Mouse (Mus musculus): ENCODE measurements around the gene Mtmr11. TPM values are rescaled to one million over a fixed set of nuclear protein-coding genes. Genes with fewer than 3 reads are reported as not detected.

Mtmr11 gene
- polyA plus RNA-seq, 1 experiment, result 1.1 TPM

DNA sequence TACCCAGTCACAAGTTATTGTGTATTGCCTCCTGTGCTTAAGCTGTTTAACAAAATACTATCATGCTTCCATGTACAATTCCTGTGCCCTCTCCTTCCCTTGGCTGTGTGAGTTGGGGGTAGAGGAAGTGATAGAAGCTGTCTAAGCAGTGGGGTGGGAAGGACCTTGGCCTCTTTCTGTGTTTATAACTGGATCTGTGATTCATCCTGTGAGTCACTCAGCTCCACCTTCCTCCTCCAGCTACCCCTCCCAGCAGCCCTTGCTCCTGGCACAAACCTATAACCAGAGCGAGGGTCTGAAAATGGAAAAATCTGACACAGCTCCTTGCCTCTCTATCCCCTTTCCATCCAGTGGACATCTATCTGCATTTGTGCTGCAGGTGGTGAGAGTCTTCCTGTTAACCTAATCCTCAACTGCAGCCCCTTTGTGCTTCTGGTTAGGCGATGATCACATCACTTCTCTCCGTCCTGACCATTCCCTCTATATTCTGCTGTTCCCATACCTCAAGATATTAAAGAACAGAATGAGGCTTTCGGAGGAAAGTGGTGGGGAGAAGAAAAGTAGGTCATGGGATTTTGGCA, 1.5 kb upstream of the Mtmr11 start:
- Histone ChIP-seq H3K4me3 (ENCODE audit: control insufficient read depth, low read depth, low read length) (no peak overlapping the region), H3K36me3 (ENCODE audit: control insufficient read depth, insufficient read depth, low read length) (no peaks in the 10 kb centered on the region), H3K27me3 (ENCODE audit: control insufficient read depth, insufficient read depth, low read length) (no peaks in the 10 kb centered on the region), H3K4me1 (ENCODE audit: control insufficient read depth, insufficient read depth, low read length) (peaks cover 6% of the 10 kb centered on the region), H3K27ac (ENCODE audit: control insufficient read depth, insufficient read depth, low read depth, low read length) (peak overlapping the region; percentile 10; the same call in 1 of the 2 replicates)
- no peak for TF ChIP-seq POLR2A (IDR thresholded peaks at IDR 0.05; ENCODE audit: control insufficient read depth, low read depth, low read length)
- TF ChIP-seq CTCF (IDR thresholded peaks at IDR 0.05; ENCODE audit: control insufficient read depth, insufficient read depth, insufficient replicate concordance, low read depth, low read length), result no peak

DNA sequence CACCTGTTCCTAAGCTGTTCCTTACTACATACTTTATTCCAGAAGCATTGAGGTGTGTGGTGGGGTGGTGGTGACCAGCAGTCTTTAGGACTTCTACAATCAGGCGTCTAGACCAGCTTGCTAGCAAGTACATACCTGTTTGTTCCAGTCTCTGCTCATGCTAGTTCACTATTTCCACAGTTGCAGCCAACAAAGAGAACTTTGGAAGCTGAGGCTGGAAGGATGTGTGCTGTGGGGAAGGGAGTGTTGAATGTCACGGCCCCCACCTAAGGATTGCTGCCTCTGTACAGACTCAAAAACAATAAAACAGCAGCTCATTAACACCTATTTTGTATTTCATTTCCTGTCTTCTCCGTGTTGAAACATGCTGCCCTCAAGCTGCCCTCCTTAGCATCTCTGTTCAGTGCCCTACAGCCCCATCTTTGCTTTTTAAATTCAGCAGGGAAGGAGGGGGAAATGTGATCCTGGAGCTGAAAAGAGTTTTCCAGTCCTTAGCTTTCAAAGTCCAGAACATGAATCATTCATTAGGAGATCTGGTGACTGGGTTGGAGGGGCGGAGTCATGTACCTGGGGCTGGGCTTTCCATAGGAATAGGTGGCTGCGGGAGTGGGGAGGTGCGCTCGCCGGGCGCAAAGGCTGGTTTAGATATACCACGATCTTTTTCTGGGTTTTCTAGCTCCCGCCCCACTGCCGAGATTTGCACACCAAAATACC, 844 bp upstream of the Mtmr11 start:
- TF ChIP-seq POLR2A (IDR thresholded peaks at IDR 0.05; ENCODE audit: control insufficient read depth, low read depth, low read length), result no peak
- TF ChIP-seq CTCF (IDR thresholded peaks at IDR 0.05; ENCODE audit: control insufficient read depth, insufficient read depth, insufficient replicate concordance, low read depth, low read length), result no peak
- H3K4me1 ChIP-seq (ENCODE audit: control insufficient read depth, insufficient read depth, low read length), result peaks cover 6% of the 10 kb centered on the region
- H3K4me3 ChIP-seq (ENCODE audit: control insufficient read depth, low read depth, low read length), result peak overlapping the region; percentile 38
- H3K27me3 ChIP-seq (ENCODE audit: control insufficient read depth, insufficient read depth, low read length), result no peaks in the 10 kb centered on the region
- H3K36me3 ChIP-seq (ENCODE audit: control insufficient read depth, insufficient read depth, low read length), result no peaks in the 10 kb centered on the region
- H3K27ac ChIP-seq (ENCODE audit: control insufficient read depth, insufficient read depth, low read depth, low read length), result peak overlapping the region; percentile 28

DNA sequence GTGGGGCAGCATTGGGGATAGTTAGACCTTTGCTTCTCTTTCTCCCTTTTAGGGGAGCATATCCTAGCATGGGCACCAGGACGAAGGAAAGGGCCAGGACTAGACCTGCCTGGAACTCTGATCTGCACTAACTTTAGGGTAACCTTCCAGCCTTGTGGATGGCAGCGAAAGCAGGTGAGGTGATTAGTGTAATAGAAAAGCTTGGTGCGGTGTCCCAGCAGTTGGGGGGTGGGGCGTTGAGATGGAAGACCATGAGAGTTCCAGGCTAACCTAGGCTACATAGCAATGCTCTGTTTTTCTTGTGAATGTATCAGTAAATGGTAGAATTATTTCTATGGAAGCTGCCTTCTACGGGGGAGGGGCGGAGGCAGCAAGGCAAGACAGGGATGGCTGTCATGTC, 1.2 kb downstream of the Mtmr11 start:
- Histone ChIP-seq H3K27ac (ENCODE audit: control insufficient read depth, insufficient read depth, low read depth, low read length) (no peak overlapping the region), H3K4me1 (ENCODE audit: control insufficient read depth, insufficient read depth, low read length) (peaks cover 6% of the 10 kb centered on the region), H3K36me3 (ENCODE audit: control insufficient read depth, insufficient read depth, low read length) (no peaks in the 10 kb centered on the region), H3K4me3 (ENCODE audit: control insufficient read depth, low read depth, low read length) (no peak overlapping the region), H3K27me3 (ENCODE audit: control insufficient read depth, insufficient read depth, low read length) (no peaks in the 10 kb centered on the region)
- TF ChIP-seq CTCF (IDR thresholded peaks at IDR 0.05; ENCODE audit: control insufficient read depth, insufficient read depth, insufficient replicate concordance, low read depth, low read length), result no peak

DNA sequence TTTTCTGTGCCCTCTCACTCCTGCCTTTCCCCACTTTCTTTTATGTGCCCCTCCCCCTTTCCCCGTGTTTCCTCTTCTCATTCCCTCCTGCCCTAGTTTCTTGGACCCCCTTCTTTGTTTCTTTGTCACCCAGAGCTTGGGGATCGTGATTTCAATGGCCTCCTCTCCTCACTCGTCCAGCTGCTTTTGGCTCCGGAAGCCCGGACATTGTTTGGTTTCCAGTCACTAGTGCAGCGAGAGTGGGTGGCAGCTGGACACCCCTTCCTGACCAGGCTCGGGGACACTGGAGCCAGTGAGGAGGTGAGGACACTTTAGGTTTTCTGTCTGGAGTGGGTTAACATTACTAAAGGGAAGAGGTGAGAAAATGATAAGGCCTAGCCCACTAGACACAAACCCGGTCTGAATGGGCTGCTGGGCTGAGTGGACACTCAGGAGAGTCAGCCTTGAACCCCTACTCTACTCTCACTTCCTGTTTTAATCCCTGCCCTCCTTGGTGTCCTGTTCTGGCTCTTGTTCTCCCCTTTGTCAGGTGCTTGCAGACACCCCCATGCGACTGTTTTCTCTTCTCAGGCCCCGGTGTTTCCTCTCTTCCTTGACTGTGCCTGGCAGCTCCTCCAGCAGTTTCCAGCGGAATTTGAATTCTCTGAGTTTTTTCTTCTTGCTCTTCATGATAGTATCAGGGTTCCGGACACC, 6.8 kb downstream of the Mtmr11 start:
- H3K4me3 ChIP-seq (ENCODE audit: control insufficient read depth, low read depth, low read length), result no peak overlapping the region

DNA sequence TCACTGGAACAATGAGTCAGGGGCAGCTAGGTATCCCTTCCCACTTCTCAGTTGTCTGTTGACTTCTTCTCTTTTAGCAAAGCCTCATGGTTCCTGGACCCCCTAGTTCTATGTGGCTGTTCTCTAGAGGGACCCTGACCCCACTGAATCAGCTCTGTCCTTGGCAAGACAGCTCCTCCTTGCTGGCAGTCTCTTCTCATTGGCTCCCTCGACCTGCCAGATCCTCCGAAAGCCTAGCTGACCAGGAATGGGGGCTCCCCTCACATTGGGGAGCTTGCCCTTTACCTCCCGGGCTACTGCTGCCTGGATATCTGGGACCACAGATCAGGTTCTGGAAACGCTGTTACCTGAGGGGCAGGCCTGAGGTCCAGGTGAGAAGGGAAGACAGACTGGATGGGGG, 8.5 kb downstream of the Mtmr11 start:
- no peaks in the 10 kb centered on the region; the same call in none of the 2 replicates for H3K4me1 ChIP-seq (ENCODE audit: control insufficient read depth, insufficient read depth, low read length)
- TF ChIP-seq POLR2A (IDR thresholded peaks at IDR 0.05; ENCODE audit: control insufficient read depth, low read depth, low read length) (no peak), CTCF (IDR thresholded peaks at IDR 0.05; ENCODE audit: control insufficient read depth, insufficient read depth, insufficient replicate concordance, low read depth, low read length) (no peak)
- no peak overlapping the region for H3K27ac ChIP-seq (ENCODE audit: control insufficient read depth, insufficient read depth, low read depth, low read length)
- H3K27me3 ChIP-seq (ENCODE audit: control insufficient read depth, insufficient read depth, low read length), result no peaks in the 10 kb centered on the region
- peaks cover 8% of the 10 kb centered on the region for H3K36me3 ChIP-seq (ENCODE audit: control insufficient read depth, insufficient read depth, low read length)
- peak overlapping the region; percentile 50 for H3K4me3 ChIP-seq (ENCODE audit: control insufficient read depth, low read depth, low read length)

More for the DNA sequence above, 6.8 kb downstream of the Mtmr11 start:
- Histone ChIP-seq H3K27me3 (ENCODE audit: control insufficient read depth, insufficient read depth, low read length) (no peaks in the 10 kb centered on the region), H3K36me3 (ENCODE audit: control insufficient read depth, insufficient read depth, low read length) (peaks cover 3% of the 10 kb centered on the region), H3K27ac (ENCODE audit: control insufficient read depth, insufficient read depth, low read depth, low read length) (no peak overlapping the region), H3K4me1 (ENCODE audit: control insufficient read depth, insufficient read depth, low read length) (no peaks in the 10 kb centered on the region; the same call in none of the 2 replicates)
- no peak for TF ChIP-seq POLR2A (IDR thresholded peaks at IDR 0.05; ENCODE audit: control insufficient read depth, low read depth, low read length)
- TF ChIP-seq CTCF (IDR thresholded peaks at IDR 0.05; ENCODE audit: control insufficient read depth, insufficient read depth, insufficient replicate concordance, low read depth, low read length), result no peak

DNA sequence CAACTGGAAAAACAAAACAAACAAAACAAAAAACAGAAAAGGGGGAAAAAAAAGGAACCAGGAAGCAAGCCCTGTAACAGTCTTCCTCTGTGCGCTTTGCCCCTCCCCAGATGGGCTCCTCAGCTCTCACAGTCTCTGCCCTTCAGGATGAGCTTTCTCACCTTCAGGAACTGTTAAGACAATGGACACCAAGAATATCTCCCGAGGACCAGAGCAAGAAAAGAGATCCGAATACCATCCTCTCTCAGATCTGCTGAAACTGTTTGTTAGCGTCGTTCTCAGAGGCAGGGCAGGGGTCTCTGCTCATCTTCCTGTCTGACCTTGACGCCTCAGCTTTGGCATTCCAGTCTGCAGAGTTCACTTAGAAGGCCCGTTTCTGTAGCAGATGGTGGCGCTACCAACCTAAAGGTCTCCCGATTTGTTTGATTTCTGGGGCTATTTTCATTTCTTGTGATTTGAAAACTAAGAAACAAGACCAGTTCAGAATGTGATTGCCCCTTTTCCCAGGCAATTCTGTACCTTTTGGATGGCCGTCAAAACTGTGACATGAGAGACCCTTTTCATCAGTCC, 9.3 kb downstream of the Mtmr11 start:
- Histone ChIP-seq H3K27ac (ENCODE audit: control insufficient read depth, insufficient read depth, low read depth, low read length) (peak overlapping the region; percentile 89), H3K4me1 (ENCODE audit: control insufficient read depth, insufficient read depth, low read length) (no peaks in the 10 kb centered on the region; the same call in none of the 2 replicates), H3K27me3 (ENCODE audit: control insufficient read depth, insufficient read depth, low read length) (no peaks in the 10 kb centered on the region), H3K4me3 (ENCODE audit: control insufficient read depth, low read depth, low read length) (peak overlapping the region; percentile 98), H3K36me3 (ENCODE audit: control insufficient read depth, insufficient read depth, low read length) (peaks cover 10% of the 10 kb centered on the region)
- TF ChIP-seq CTCF (IDR thresholded peaks at IDR 0.05; ENCODE audit: control insufficient read depth, insufficient read depth, insufficient replicate concordance, low read depth, low read length) (no peak), POLR2A (IDR thresholded peaks at IDR 0.05; ENCODE audit: control insufficient read depth, low read depth, low read length) (no peak)

Measured in testis, adult 2 months (tissue).